Mouse (Mus musculus) MEL (cell line): ENCODE measurements around the gene Gm20721.

Experiments
- CTCF ChIP-seq, 3 experiments: IDR thresholded peaks in 2 of 3; conservative IDR thresholded peaks in 1 of 3; 2 replicates each; pipeline ENCODE4 v1.5.1; 2011 to 2012; ENCODE audit warnings: low read length in 3 of 3, low read depth in 2 of 3, mild to moderate bottlenecking in 2 of 3, improper control_type of control experiment in 1 of 3, inconsistent platforms in 1 of 3, mixed read lengths in 1 of 3, moderate library complexity in 1 of 3; ENCODE audit not compliant: control insufficient read depth in 1 of 3, insufficient read depth in 1 of 3, poor library complexity in 1 of 3, severe bottlenecking in 1 of 3
- E2F4 ChIP-seq: IDR thresholded peaks from 2 replicates; pipeline ENCODE4 v1.6.1; 2011; ENCODE audit warnings: low read depth, low read length, improper control_type of control experiment, borderline replicate concordance
- ELF1 ChIP-seq: IDR thresholded peaks from 2 replicates; pipeline ENCODE4 v1.6.1; 2014; ENCODE audit warnings: low read depth, mild to moderate bottlenecking, inconsistent platforms, low read length, improper control_type of control experiment, moderate library complexity
- EP300 ChIP-seq, 2 experiments: IDR thresholded peaks; 2 replicates each; pipeline ENCODE4 v1.6.1; 2011; ENCODE audit warnings: improper control_type of control experiment in 2 of 2, low read length in 2 of 2, low read depth in 1 of 2, mild to moderate bottlenecking in 1 of 2
- HCFC1 ChIP-seq: IDR thresholded peaks from 2 replicates; pipeline ENCODE4 v1.6.1; 2012; ENCODE audit warnings: low read depth, mild to moderate bottlenecking, inconsistent platforms, low read length, improper control_type of control experiment, moderate library complexity
- JUND ChIP-seq: IDR thresholded peaks from 2 replicates; pipeline ENCODE4 v1.6.1; 2011; ENCODE audit warnings: low read depth, mild to moderate bottlenecking, improper control_type of control experiment, low read length
- POLR2A ChIP-seq, 2 experiments: IDR thresholded peaks; 2 replicates each; pipeline ENCODE4 v1.6.1; 2011 to 2012; ENCODE audit warnings: low read length in 2 of 2, mild to moderate bottlenecking in 2 of 2, control low read depth in 1 of 2, improper control_type of control experiment in 1 of 2, low read depth in 1 of 2, moderate library complexity in 1 of 2; ENCODE audit not compliant: control insufficient read depth in 1 of 2, insufficient read depth in 1 of 2, poor library complexity in 1 of 2
- RCOR1 ChIP-seq: IDR thresholded peaks from 2 replicates; pipeline ENCODE4 v1.6.1; 2012; ENCODE audit warnings: low read depth, mild to moderate bottlenecking, inconsistent platforms, low read length, improper control_type of control experiment
- TAL1 ChIP-seq: IDR thresholded peaks from 2 replicates; pipeline ENCODE4 v1.6.1; 2012; ENCODE audit warnings: mild to moderate bottlenecking, inconsistent platforms, low read length, moderate library complexity, mixed read lengths
- USF1 ChIP-seq: IDR thresholded peaks from 2 replicates; pipeline ENCODE4 v1.6.1; 2014; ENCODE audit warnings: low read depth, mild to moderate bottlenecking, inconsistent platforms, low read length, improper control_type of control experiment, moderate library complexity

DNA sequence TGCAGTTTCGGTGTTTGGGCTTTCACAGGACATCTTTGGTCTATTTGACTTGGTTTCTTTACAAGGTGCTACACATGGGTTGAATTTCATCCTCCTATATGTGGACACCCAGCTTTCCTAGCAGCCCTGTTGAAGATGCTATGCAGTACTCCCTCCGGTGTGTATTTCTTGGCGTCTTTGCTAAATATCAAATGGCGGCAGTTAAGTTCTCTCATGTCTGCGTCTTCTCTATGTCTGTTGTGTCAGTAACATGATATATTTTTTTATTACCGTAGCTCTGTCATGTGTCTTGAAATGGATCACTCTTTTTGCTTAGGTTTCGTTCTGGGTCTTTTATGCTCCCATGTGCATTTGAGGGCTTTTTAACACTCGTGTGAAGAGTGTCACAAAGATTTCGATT is 34.5 kb upstream of the Gm20721 start:
- no peak for TF ChIP-seq USF1
- no peak for TF ChIP-seq CTCF (IDR thresholded peaks at IDR 0.05 in 2 of 3, conservative IDR thresholded peaks at IDR 0.05 in 1 of 3; ENCODE audit: control insufficient read depth in 1 of 3, insufficient read depth in 1 of 3, low read depth in 2 of 3, low read length in 3 of 3, poor library complexity in 1 of 3, severe bottlenecking in 1 of 3)
- no peak for TF ChIP-seq POLR2A (IDR thresholded peaks at IDR 0.05; ENCODE audit: control insufficient read depth in 1 of 2, insufficient read depth in 1 of 2, low read depth in 1 of 2, low read length in 2 of 2, poor library complexity in 1 of 2)
- TF ChIP-seq ELF1 = no peak
- no peak for TF ChIP-seq TAL1
- no peak for TF ChIP-seq RCOR1
- TF ChIP-seq JUND = no peak
- TF ChIP-seq E2F4 = no peak
- no peak for TF ChIP-seq EP300 (IDR thresholded peaks at IDR 0.05; ENCODE audit: low read depth in 1 of 2, low read length in 2 of 2)
- no peak for TF ChIP-seq HCFC1
